Mouse (Mus musculus): ENCODE results near the gene St8sia1. TPM values are rescaled to one million over a fixed set of nuclear protein-coding genes. Genes with fewer than 3 reads are reported as not detected.

The St8sia1 gene
- total RNA-seq, 2 experiments from 2014 or later, result 0.83 to 1.2 TPM

DNA sequence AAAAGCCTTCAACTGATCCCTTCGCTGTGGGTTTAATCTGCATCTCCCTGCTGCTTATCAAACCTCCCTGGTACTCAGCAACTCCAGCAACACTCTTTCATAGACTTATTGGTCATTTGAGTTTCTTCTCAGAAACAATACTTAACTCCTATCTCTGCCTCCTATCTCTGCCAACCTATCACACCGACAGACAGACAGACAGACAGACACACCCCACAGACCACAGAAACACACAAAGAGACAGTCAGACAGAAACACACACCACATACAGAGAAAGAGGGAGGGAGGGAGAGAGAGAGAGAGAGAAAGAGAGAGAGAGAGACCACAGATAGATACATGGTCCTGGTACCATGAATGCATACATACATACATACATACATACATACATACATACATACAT is 18.8 kb downstream of the St8sia1 start:
- no peak for DNase-seq (ENCODE audit: low spot score in 2 of 2)

DNA sequence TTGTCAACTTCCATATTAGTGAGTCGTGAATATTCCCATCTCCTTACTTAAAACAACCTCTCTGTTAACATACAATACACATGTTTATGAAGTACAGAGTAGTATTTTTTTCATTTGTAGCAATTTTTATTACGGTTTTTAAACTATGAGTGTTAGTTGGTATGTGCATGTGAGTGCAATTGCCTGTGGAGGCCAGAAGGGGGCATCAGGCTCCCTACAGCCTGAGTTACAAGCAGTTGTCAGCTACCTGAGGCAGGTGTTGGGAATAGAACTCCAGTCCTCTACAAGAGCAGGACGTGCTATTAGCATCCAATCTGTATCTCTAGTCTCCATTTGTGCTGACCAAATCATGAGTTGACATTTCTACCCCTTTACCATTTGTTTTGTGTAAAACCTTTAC is 19.8 kb downstream of the St8sia1 start:
- no peak for DNase-seq (ENCODE audit: low spot score in 2 of 2)

GRCm38 (mm10) chr6:142943419-142943818 is 20.8 kb downstream of the St8sia1 start:
- no peak for DNase-seq (ENCODE audit: low spot score in 2 of 2)

DNA sequence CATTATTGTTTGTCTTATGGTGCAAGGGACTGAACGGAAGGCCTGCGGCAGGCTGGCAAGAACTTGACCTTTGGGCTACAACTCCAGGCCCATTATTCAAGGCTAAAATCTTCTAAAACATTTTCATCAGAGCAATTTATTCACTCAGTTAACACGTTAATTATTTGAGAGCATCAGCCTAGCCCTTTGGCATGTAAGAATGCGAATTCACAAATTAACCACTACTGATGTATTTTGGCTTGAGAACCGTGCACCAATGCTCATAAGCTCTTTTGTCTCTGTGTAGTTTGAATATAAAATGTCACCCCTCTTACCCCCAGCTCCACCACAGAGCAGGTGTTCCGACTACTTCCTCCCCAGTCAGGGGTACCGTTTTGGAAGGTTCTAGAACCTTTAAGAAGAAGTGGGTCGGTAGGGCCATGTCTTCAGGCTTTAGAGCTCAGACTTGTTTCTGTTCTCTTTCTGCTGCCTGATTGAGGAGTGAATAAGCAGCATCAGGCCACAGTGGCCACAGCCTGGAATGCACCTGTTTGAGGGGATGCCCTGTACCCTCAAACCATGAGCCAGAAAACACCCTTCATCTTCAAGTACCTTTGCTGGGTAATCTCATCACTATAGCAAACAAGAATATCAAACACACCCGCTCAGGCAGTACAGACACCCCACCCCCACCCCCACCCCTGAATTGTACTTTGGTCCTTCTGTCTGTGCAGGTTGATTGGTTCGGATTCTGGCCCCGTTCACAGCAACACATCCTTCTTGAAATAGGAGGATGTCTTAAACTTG is 22.5 kb downstream of the St8sia1 start:
- DNase-seq (ENCODE audit: low spot score in 2 of 2), result no peak

- DNase-seq (ENCODE audit: low spot score in 2 of 2), result no peak
These were observed 23.2 kb downstream of the St8sia1 start for GRCm38 (mm10) chr6:142941078-142941477.

DNA sequence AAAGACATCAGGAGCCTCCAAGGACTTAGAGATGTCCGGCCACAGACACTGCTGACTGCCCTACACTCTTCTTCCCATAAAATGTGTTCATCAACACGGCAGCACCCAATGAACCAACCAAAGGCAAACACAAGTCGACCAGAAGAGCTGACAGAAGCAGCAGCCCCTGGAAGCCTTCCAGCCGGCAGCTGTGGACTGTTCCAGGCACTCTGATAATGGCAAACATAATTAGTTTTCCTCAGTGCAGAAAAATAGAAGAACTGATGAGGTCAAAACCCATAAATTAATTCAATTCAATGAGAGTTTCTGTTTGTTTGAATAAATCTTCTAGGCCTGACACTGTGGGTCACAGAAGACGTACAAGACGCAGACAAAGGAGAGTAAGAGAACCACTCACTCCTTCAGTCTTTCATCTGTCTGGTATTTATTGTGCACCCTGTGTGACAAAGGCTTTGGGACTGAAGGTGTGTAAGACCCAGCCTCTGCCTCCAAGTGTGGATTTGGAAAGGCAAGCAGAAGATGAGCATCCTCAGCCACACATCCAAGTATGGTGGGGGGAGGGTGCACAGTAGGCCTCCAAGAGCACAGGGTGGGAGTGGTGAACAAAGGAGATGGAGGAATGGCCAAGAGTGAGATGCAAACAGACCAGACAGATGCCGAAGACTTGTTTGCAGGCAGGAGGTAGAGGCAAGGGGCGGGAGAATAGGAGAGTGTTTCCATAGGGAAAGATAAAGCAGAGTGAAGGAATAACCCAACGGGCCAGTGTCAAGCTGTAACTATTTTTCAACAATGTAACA is 25.5 kb downstream of the St8sia1 start:
- DNase-seq (ENCODE audit: low spot score in 2 of 2), result peak in 1 of 2 experiments; percentile 20

DNA sequence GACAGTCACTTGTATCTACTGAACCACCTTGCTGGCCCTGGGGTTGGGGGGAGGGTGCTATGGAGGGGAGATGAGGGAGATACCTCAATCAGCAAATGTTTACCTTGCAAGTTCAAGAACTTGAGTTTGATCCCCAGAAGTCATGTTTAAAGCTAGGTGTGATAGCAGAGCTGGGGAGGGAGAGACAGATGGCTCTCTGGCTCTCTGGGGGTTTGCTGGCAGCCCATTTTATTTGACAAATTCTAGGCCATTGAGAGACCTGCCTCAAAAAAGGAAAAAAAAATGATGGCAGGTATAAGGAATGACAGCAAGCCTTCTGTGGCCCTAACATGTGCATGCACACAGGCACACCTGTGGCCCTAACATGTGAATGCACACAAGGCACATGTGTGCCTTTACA is 26.2 kb downstream of the St8sia1 start:
- DNase-seq (ENCODE audit: low spot score in 2 of 2), result no peak

GRCm38 (mm10) chr6:142932582-142932981 is 31.7 kb downstream of the St8sia1 start:
- DNase-seq (ENCODE audit: low spot score in 2 of 2), result no peak

GRCm38 (mm10) chr6:142932144-142932543 is 32.1 kb downstream of the St8sia1 start:
- no peak for DNase-seq (ENCODE audit: low spot score in 2 of 2)

- no peak for DNase-seq (ENCODE audit: low spot score in 2 of 2)
These were observed 35.5 kb downstream of the St8sia1 start for GRCm38 (mm10) chr6:142928551-142929309.

- no peak for DNase-seq (ENCODE audit: low spot score in 2 of 2)
These were observed 37.2 kb downstream of the St8sia1 start for GRCm38 (mm10) chr6:142926901-142927605.

GRCm38 (mm10) chr6:142925921-142926320 is 38.3 kb downstream of the St8sia1 start:
- no peak for DNase-seq (ENCODE audit: low spot score in 2 of 2)

- no peak for DNase-seq (ENCODE audit: low spot score in 2 of 2)
These were observed 38.9 kb downstream of the St8sia1 start for GRCm38 (mm10) chr6:142925374-142925773.

GRCm38 (mm10) chr6:142920901-142921300 is 43.4 kb downstream of the St8sia1 start:
- DNase-seq (ENCODE audit: low spot score in 2 of 2), result no peak

DNA sequence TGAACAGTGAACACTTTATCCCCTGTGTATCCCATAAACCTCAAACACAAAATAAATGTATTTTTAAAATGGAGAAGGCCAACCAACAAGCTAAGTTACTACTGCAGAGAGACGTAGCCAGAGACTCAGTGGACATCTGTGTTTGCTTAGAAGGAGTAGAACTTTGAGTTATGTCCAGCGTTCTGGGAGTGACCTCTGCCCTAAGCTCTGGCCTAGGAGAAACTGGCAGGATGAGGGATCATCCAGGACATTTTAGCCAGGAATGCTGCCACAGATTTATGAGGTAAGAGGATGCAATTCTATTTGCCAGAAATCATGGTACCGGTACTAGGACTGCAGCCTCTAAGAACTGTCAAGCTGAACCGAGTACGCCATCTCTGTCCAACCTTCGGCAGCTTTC is 45.6 kb downstream of the St8sia1 start:
- DNase-seq (ENCODE audit: low spot score in 2 of 2), result no peak

DNA sequence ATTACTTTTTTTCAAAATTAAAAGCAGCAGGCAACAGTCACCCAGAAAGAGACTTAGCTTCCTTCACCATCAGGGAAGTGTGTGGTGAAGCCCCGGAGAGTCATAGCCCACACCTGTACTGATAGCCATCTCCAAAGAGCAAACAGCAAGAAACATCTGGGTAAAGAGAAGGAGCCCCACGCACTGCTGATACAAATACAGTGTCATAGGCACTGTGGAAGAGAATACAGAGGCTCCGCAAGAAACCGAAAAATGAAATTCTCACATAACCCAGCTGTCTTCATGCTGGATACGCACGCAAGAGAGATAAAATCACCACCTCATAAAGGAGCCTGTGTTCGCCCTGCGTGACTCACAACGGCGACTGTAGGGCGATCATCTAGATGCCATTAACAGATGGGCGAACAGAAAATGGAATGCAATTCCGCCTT is 46.8 kb downstream of the St8sia1 start:
- DNase-seq (ENCODE audit: low spot score in 2 of 2), result no peak

DNA sequence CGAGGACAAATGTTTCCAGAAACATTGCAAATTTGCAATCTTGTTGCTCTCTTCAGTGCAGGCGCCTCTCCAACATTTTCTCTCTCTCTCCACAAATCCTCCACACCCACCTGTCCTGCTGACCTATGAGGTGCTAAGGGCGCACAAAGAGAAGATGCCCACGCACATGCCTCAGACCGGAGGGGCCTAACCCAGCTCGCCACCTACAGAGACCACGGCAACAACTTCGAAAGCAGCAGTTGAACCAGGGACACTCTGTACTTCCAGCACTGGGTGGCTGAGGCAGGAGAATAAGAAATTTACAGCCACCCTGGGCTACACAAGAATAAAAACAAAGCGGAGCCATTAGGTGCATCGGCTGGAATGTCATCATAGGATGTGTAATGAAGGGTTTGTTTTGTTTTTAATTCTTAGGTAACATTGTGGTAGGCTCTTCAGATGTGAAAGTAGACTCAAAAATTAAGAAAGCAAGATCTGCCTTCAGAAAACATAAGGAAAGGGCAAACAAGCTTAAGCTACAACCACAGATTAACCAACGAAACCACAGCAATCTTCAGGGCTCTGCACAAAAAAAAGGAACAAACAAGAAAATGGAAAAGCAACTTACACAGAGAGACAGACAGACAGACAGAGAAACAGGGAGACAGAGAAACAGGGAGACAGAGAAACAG is 47.8 kb downstream of the St8sia1 start:
- DNase-seq (ENCODE audit: low spot score in 2 of 2), result no peak

- no peak for DNase-seq (ENCODE audit: low spot score in 2 of 2)
These were observed 48.8 kb downstream of the St8sia1 start for GRCm38 (mm10) chr6:142915464-142915863.

- no peak for DNase-seq (ENCODE audit: low spot score in 2 of 2)
These were observed 49.6 kb downstream of the St8sia1 start for GRCm38 (mm10) chr6:142914676-142915075.

DNA sequence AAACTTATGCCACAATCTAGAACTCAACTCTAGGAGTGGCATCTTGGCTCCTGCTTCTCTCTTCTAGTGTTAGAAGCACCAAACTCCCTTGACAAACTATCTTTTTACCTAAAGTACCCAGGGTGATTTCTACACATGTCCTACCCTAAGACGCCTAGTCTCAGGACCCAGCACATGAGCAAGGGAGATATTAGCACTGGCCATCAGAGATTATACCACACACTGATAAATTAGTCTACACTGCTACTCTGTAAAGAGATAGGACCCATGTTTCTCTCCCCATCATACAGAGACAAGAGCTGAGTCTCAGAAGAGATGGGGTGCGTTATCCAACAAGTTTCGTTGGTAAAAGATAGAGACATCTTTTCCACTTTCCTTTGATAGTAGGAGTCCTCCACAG is 53.0 kb downstream of the St8sia1 start:
- DNase-seq (ENCODE audit: low spot score in 2 of 2), result no peak

Data from adrenal gland, adult 18-20 months (tissue).